12 mouse cellular contexts compared by ENCODE assay signal in the genomic region with DNA sequence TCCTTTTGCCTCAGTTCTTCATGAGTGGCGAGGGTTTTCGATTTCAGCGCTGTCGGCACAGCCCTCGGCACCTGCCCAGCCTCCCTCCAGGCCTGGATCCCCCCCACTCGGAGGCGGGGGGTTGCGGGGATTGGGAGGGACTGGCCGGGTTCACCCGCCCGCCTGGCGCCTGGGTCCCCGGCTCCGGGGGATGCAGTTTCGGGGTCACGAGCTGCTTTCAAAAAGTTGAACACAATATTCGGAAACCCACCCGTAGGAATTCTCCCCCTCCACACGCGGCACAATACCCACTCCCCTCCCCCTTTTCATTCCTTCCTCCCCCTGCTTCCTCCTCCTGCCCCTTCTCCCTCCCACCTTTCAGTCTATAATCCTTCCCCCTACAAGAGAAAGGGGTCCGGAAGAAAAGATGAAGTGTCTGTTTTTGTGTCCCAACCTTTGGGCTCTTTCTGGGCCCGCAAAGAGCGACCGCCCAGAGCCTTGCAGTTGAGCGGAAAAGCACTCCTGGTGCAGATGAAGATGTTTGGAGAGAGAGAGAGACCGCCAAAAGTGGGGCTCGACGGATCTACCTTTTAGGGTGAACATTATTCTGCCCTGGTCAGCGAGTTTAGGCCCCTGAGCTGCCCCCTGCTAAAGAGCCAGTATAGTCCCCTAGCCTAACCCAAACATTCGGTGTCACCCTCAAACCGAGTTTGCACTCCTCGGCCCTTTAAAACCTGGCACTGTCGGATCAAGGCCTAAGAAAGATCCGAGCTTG. TPM values are rescaled to one million over a fixed set of nuclear protein-coding genes. Genes with fewer than 3 reads are reported as not detected.
A peak's percentile ranks its signal among the peaks of the same experiment; 100 is the strongest.
DNase-seq lines count a peak whose midpoint lies in the region; ATAC-seq and TF ChIP-seq lines count a peak whose summit lies in the region.
"Had no signal": no experiment of that assay in that cellular context is flagged by ENCODE, and none has a peak within 500 bp of the region (broad histone marks: within the 10 kb centered on the region; RNA-seq: fewer than 3 reads in every experiment).

No protein-coding gene starts in this region.

- peak; percentile 2 for DNase-seq in adrenal gland, postnatal 14 days
- no peak for DNase-seq in adrenal gland, adult 2 months
- DNase-seq in lung, embryonic 14.5 days = no peak
- no peak for DNase-seq in lung, postnatal 25 days (ENCODE audit: low spot score)
- no peak for DNase-seq in layer of hippocampus, adult 18-20 months (ENCODE audit: low spot score in 2 of 2)
- no peak for DNase-seq in gastrocnemius, postnatal 4 days (ENCODE audit: low spot score in 2 of 2)
- DNase-seq: cerebellum, adult 11-12 months; lung, postnatal 10 days; thymus, postnatal 14 days had no signal

- no peaks in the 10 kb centered on the region for H3K36me3 ChIP-seq in lung, embryonic 14.5 days (ENCODE audit: insufficient read depth)
- no peaks in the 10 kb centered on the region for H3K36me3 ChIP-seq in intestine, postnatal 0 days (ENCODE audit: control insufficient read depth, insufficient read depth)
- H3K36me3 ChIP-seq in stomach, embryonic 14.5 days (ENCODE audit: control insufficient read depth, insufficient read depth, low read length) = no peaks in the 10 kb centered on the region

- H3K4me1 ChIP-seq in lung, embryonic 14.5 days (ENCODE audit: insufficient read depth) = no peaks in the 10 kb centered on the region
- no peaks in the 10 kb centered on the region for H3K4me1 ChIP-seq in intestine, postnatal 0 days (replicated peaks; ENCODE audit: control insufficient read depth, insufficient read depth, low read length)
- H3K4me1 ChIP-seq in stomach, embryonic 14.5 days (ENCODE audit: control insufficient read depth, insufficient read depth, low read length) = 0 out of 2 replicates have a peak, but pooled peaks cover 4% of the 10 kb centered on the region

- no peak for TF ChIP-seq CTCF in lung, embryonic 14.5 days (IDR thresholded peaks at IDR 0.05; ENCODE audit: low read depth)
- no peak for TF ChIP-seq CTCF in intestine, postnatal 0 days (IDR thresholded peaks at IDR 0.05; ENCODE audit: low read depth)

- peaks cover 100% of the 10 kb centered on the region for H3K27me3 ChIP-seq in lung, embryonic 14.5 days (ENCODE audit: insufficient read depth, low read length)
- peaks cover 99% of the 10 kb centered on the region for H3K27me3 ChIP-seq in intestine, postnatal 0 days (replicated peaks; ENCODE audit: control insufficient read depth, insufficient read depth, low read length)
- peaks cover 92% of the 10 kb centered on the region for H3K27me3 ChIP-seq in stomach, embryonic 14.5 days (ENCODE audit: control insufficient read depth, insufficient read depth, low read length)

- H3K4me2 ChIP-seq in lung, embryonic 14.5 days = peak overlapping the region; percentile 48
- H3K4me2 ChIP-seq in intestine, postnatal 0 days (replicated peaks; ENCODE audit: low read depth) = peak overlapping the region; percentile 37; the same call in 1 of the 2 replicates
- peak overlapping the region; percentile 27 for H3K4me2 ChIP-seq in stomach, embryonic 14.5 days (replicated peaks; ENCODE audit: low read depth, low read length)

- H3K9ac ChIP-seq in lung, embryonic 14.5 days = no peak overlapping the region
- H3K9ac ChIP-seq in intestine, postnatal 0 days (ENCODE audit: low read depth, low read length) = no peak overlapping the region
- H3K9ac ChIP-seq in stomach, embryonic 14.5 days (replicated peaks; ENCODE audit: low read depth, low read length) = no peak overlapping the region

- no peak overlapping the region for H3K27ac ChIP-seq in lung, embryonic 14.5 days (ENCODE audit: low read depth)
- no peak overlapping the region for H3K27ac ChIP-seq in intestine, postnatal 0 days (ENCODE audit: low read depth, low read length)
- H3K27ac ChIP-seq in stomach, embryonic 14.5 days (ENCODE audit: low read length) = no peak overlapping the region

- no peaks in the 10 kb centered on the region for H3K9me3 ChIP-seq in lung, embryonic 14.5 days (ENCODE audit: low read depth, low read length)
- no peaks in the 10 kb centered on the region for H3K9me3 ChIP-seq in intestine, postnatal 0 days (ENCODE audit: control insufficient read depth)
- H3K9me3 ChIP-seq in stomach, embryonic 14.5 days (ENCODE audit: control insufficient read depth, low read depth, low read length) = no peaks in the 10 kb centered on the region

- peak overlapping the region; percentile 25 for H3K4me3 ChIP-seq in lung, embryonic 14.5 days (ENCODE audit: low read depth, low read length)
- H3K4me3 ChIP-seq in intestine, postnatal 0 days (ENCODE audit: low read depth, low read length) = no peak overlapping the region; the same call in 1 of the 2 replicates
- H3K4me3 ChIP-seq in stomach, embryonic 14.5 days (ENCODE audit: low read depth, low read length) = peak overlapping the region; percentile 5

- under 1% methylated on average over 34 of the region's 34 CpGs for WGBS in lung, embryonic 14.5 days
- 2% methylated on average over 34 of the region's 34 CpGs for WGBS in intestine, postnatal 0 days
- 1% methylated on average over 34 of the region's 34 CpGs for WGBS in stomach, embryonic 14.5 days

- ATAC-seq in lung, embryonic 14.5 days (ENCODE audit: insufficient read depth) = no peak; the same call in 1 of the 2 replicates
- no peak for ATAC-seq in intestine, postnatal 0 days
- no peak for ATAC-seq in stomach, embryonic 14.5 days (ENCODE audit: insufficient number of reproducible peaks, insufficient read depth, low FRiP score, low read depth)

RNA-seq across cellular contexts. Expression of gene Six3, which starts 5.1 kb away (rescaled TPM):
- total RNA-seq in adrenal gland, postnatal 14 days (2021) = not detected in 2 replicates
- total RNA-seq in adrenal gland, adult 2 months (2021) = not detected
- polyA plus RNA-seq in adrenal gland, adult 2 months (2012; rRNA removed) = not detected in 2 replicates
- polyA plus RNA-seq in lung, embryonic 14.5 days (2014; fragmentation: Nextera tagmentation; extraction: Ambion mirVana) = not detected in 2 replicates
- not detected in 2 replicates for polyA plus RNA-seq in intestine, postnatal 0 days (2015; fragmentation: Nextera tagmentation; extraction: Ambion mirVana)
- polyA plus RNA-seq in stomach, embryonic 14.5 days (2014; fragmentation: Nextera tagmentation; extraction: Ambion mirVana) = not detected in 2 replicates
- total RNA-seq in layer of hippocampus, adult 18-20 months (2021) = under 1 TPM; 0.28 to 0.30 TPM
- total RNA-seq in gastrocnemius, postnatal 4 days (2021) = not detected
- total RNA-seq: hematopoietic stem cell, adult 5-6 weeks had no signal
